Mouse (Mus musculus) forebrain, embryonic 14.5 days (tissue): ENCODE measurements at regions not wholly inside any gene's neighbourhood (a gene's known extent, or its start where the extent isn't known, plus 50 kb on each side); places are given as distances from the start of the nearest gene placed in this dataset.
A peak's percentile ranks its signal among the peaks of the same experiment; 100 is the strongest.
"Not testable (repeated sequence)": the region's sequence is repeated elsewhere in the genome, so short reads cannot be mapped to it uniquely, and the experiment has no call there.

Experiments
- ATAC-seq: fragments of 200-750 bp; cut with Nextera tagmentation; 2 replicates; pipeline ENCODE4 v1.8.0; 2017; ENCODE audit warnings: mild to moderate bottlenecking, moderate library complexity
- DNase-seq: peaks from one replicate; pipeline ENCODE4 v3.0.0-alpha.2; 2015; ENCODE audit warnings: low spot score
- H3K27ac ChIP-seq: fragments of 300-500 bp; sonication (generic); 2 replicates; pipeline ENCODE4 v1.5.1; 2014; ENCODE audit warnings: low read depth, mild to moderate bottlenecking, control low read depth, low read length, moderate library complexity
- H3K27me3 ChIP-seq: fragments of 300-500 bp; sonication (generic); replicated peaks from 2 replicates; pipeline ENCODE4 v1.6.1; 2014; ENCODE audit warnings: low read length, control low read depth, mixed read lengths; ENCODE audit not compliant: control insufficient read depth, insufficient read depth
- H3K36me3 ChIP-seq: fragments of 300-500 bp; sonication (generic); 2 replicates; pipeline ENCODE4 v1.6.1; 2014; ENCODE audit warnings: low read length, control low read depth; ENCODE audit not compliant: control insufficient read depth, insufficient read depth
- H3K4me1 ChIP-seq: fragments of 300-500 bp; sonication (generic); 2 replicates; pipeline ENCODE4 v1.6.1; 2014; ENCODE audit warnings: antibody characterized with exemption, low read length, control low read depth; ENCODE audit not compliant: control insufficient read depth, insufficient read depth
- H3K4me2 ChIP-seq: fragments of 300-500 bp; sonication (generic); 2 replicates; pipeline ENCODE4 v1.6.1; 2014; ENCODE audit warnings: mild to moderate bottlenecking, control low read depth, low read length
- H3K4me3 ChIP-seq: fragments of 300-500 bp; sonication (generic); 2 replicates; pipeline ENCODE4 v1.5.1; 2014; ENCODE audit warnings: low read depth, low read length, control low read depth
- H3K9ac ChIP-seq: fragments of 300-500 bp; sonication (generic); 2 replicates; pipeline ENCODE4 v1.6.1; 2014; ENCODE audit warnings: mild to moderate bottlenecking, low read length, control low read depth, moderate library complexity
- H3K9me3 ChIP-seq: fragments of 300-500 bp; sonication (generic); replicated peaks from 2 replicates; pipeline ENCODE4 v1.6.1; 2016; ENCODE audit warnings: low read length, control low read depth, mixed read lengths; ENCODE audit not compliant: control insufficient read depth
- WGBS: fragments of 180-500 bp; shearing (Covaris S2); extraction: QIAGEN DNeasy Blood & Tissue Kit; methylation state at CpG from one replicate; pipeline ENCODE4 v1.1.7; 2014; 5-methylcytosine and 5-hydroxymethylcytosine counted together

DNA sequence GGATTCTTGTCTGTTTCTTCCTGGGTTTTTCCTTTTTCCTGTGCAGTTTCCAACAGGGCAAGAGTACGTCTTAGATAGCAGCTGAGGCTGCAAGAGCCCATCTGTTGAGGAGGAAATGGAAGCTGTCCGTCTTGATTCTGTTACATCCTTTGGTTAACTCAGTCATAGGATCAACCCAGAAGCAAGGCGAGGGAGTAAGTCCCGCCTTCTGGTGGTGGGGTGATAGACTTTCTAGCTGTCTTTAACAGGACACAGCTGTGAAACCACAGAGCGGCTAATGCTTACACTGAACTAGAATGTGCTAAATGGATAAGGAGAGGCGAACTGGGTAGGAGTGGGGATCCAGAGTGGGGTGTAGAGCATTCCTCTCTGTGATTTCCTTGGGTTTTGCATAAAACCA lies 79.9 kb upstream of the 1110032F04Rik start:
- Histone ChIP-seq H3K27me3 (no peaks in the 10 kb centered on the region), H3K36me3 (no peaks in the 10 kb centered on the region), H3K27ac (no peak overlapping the region), H3K9ac (no peak overlapping the region), H3K4me1 (peaks cover 4% of the 10 kb centered on the region; the same call in 1 of the 2 replicates), H3K9me3 (no peaks in the 10 kb centered on the region), H3K4me2 (no peak overlapping the region), H3K4me3 (no peak overlapping the region)
- no peak for ATAC-seq
- DNase-seq = no peak
- 95% methylated on average over 6 of the region's 6 CpGs for WGBS

DNA sequence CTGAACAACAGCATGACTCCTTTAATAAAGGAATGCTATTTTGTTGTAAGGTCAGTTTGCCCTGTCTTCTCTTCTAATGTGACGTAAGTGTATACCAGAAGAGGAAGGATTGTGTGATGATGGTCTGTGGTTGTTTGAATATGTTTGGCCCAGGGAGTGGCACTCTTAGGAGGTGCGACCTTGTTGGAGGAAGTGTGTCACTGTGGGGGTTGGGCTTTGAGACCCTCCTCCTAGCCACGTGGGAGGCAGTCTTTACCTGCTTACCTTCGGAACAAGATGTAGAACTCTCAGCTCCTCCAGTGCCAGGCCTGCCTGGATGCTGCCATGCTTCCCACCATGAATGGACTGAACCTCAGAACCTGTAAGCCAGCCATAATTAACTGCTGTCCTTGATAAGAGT lies 78.9 kb upstream of the 1110032F04Rik start:
- DNase-seq = no peak
- 89% methylated on average over 4 of the region's 4 CpGs for WGBS

DNA sequence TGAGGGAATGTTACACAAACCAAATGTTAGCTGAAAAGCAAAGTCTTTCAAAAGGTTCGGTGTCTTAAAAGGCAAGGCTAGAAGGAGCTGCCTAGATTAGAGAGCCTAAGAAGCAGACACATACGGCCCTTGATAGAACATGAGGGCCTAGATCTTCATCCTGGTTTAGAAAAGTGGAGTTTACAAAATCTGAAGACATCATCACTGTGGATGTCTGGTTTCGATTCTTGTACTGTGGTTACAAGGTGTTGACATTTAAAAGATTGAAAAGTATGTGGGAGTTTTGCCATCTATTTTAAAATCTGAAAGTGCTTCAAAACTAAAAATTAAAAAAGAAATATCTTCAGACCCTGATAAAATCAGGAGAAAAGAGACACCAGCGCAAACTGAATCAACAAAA lies 76.5 kb upstream of the 1110032F04Rik start:
- no peak for ATAC-seq

More for the DNA sequence above, 78.9 kb upstream of the 1110032F04Rik start:
- H3K9me3 ChIP-seq = no peaks in the 10 kb centered on the region
- no peak overlapping the region for H3K4me2 ChIP-seq
- no peak overlapping the region for H3K27ac ChIP-seq
- no peak overlapping the region for H3K4me3 ChIP-seq
- H3K4me1 ChIP-seq = peaks cover 6% of the 10 kb centered on the region; the same call in 1 of the 2 replicates
- no peak overlapping the region for H3K9ac ChIP-seq
- no peaks in the 10 kb centered on the region for H3K36me3 ChIP-seq
- no peak for ATAC-seq
- no peaks in the 10 kb centered on the region for H3K27me3 ChIP-seq

DNA sequence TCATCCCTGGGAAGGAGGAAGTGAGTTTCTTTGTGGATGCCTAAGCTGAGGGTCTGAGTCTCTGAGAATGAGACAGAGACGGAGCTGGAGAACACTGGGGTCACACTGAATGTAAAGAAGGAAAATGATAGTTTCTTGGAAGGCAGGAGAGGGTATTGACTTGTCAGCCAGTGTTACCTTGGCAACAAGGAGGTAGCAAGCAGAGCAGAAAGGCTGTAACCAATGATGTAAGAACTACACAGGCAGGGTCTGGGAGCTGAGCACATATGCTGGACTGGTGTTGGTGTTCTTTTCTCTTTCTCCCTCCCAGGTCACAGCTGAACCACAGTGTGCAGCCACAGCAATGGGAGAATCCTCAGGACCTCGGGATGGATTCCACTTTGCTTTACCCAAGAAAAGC lies 75.5 kb upstream of the 1110032F04Rik start:
- WGBS = 32% methylated on average over 2 of the region's 2 CpGs
- peak; percentile 88 for ATAC-seq
- Histone ChIP-seq H3K4me1 (peaks cover 6% of the 10 kb centered on the region; the same call in 1 of the 2 replicates), H3K4me2 (no peak overlapping the region), H3K4me3 (no peak overlapping the region), H3K9me3 (no peaks in the 10 kb centered on the region), H3K27ac (peak overlapping the region; percentile 3; the same call in 1 of the 2 replicates), H3K9ac (no peak overlapping the region), H3K27me3 (no peaks in the 10 kb centered on the region), H3K36me3 (no peaks in the 10 kb centered on the region)
- DNase-seq = peak; percentile 69

More for the DNA sequence above, 76.5 kb upstream of the 1110032F04Rik start:
- H3K27me3 ChIP-seq = no peaks in the 10 kb centered on the region
- H3K36me3 ChIP-seq = no peaks in the 10 kb centered on the region
- 94% methylated on average over 4 of the region's 4 CpGs for WGBS
- H3K4me2 ChIP-seq = no peak overlapping the region
- H3K27ac ChIP-seq = no peak overlapping the region
- peaks cover 6% of the 10 kb centered on the region; the same call in 1 of the 2 replicates for H3K4me1 ChIP-seq
- DNase-seq = no peak
- no peaks in the 10 kb centered on the region for H3K9me3 ChIP-seq
- H3K9ac ChIP-seq = no peak overlapping the region
- H3K4me3 ChIP-seq = no peak overlapping the region

DNA sequence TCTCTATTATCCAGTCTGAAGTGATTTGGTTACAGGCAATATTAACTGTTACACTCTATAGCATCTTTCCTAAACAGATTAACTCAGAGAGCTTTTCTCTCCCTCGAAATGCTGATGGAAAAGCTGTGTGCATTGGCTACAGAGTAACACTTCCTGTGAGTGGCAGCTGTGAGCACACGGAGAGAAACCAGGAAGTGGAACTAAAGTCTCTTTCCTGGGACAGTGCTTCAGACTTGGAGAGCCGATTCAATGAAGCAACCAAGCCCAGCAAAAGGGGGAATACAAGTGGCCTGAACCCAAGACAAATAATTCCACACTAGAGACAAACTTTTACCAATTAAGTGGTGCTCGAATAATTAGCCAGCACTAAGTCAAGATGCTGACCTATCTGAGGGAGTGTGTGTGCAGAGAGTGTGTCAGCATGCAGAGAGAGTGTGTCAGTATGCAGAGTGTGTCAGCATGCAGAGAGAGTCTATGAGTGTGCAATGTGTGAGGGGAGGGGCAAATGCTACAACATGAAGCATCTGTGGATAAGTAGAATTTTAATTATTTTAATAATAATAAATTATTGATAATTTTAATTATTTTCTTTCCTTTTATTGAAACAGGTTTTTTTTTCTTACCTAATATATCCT lies 74.9 kb upstream of the 1110032F04Rik start:
- Histone ChIP-seq H3K36me3 (no peaks in the 10 kb centered on the region), H3K4me2 (no peak overlapping the region), H3K27me3 (no peaks in the 10 kb centered on the region), H3K4me3 (no peak overlapping the region), H3K9me3 (no peaks in the 10 kb centered on the region), H3K27ac (peak overlapping the region; percentile 3; the same call in 1 of the 2 replicates), H3K4me1 (peaks cover 6% of the 10 kb centered on the region; the same call in 1 of the 2 replicates), H3K9ac (no peak overlapping the region)
- ATAC-seq = peak; percentile 37; the same call in 1 of the 2 replicates
- 48% methylated on average over 4 of the region's 4 CpGs for WGBS
- peak; percentile 19 for DNase-seq

DNA sequence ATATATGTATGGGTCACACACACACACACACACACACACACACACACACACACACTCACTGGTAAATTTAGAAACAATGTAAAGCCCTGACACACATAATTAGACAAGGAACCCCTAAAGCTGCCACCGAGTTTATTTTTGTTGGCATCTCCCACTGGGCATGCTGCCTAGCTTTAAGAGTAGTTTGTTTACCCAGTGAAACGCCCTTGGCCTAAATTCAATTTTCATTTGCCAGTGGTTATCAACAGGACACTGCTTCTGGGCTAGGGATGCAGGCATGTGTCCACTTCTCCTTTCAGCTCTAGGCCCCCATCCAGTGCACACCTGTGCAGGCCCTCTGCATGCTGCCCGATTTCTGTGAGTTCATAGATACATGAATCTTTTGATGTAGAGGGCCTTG lies 73.7 kb upstream of the 1110032F04Rik start:
- Histone ChIP-seq H3K9me3 (no peaks in the 10 kb centered on the region), H3K4me3 (no peak overlapping the region), H3K4me1 (peaks cover 6% of the 10 kb centered on the region; the same call in 1 of the 2 replicates), H3K9ac (no peak overlapping the region), H3K36me3 (no peaks in the 10 kb centered on the region), H3K4me2 (no peak overlapping the region), H3K27ac (no peak overlapping the region), H3K27me3 (no peaks in the 10 kb centered on the region)
- 51% methylated on average over 3 of the region's 3 CpGs for WGBS
- peak; percentile 26; the same call in 1 of the 2 replicates for ATAC-seq
- DNase-seq = peak; percentile 65

DNA sequence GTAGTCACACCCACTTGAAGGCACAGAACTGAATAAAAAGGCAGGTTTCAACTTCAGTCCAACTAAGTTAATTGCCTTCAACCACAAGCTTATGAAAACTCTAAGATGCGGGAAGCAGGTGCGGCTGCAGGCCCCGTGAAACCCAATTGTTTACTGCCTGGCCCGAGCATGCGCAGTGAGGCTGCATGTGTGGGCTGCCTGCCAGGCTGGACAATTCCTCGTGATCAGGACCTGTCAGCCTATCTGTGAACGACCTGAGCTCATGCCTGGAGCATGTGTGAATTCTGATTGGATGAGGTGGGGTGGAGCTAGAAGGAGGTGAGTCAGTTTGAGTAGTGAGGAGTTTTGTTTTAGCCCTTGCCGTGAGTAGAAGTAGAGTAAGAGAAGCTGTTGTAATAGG lies 71.0 kb upstream of the 1110032F04Rik start:
- not testable (repeated sequence) for H3K4me3 ChIP-seq, H3K27ac ChIP-seq, ATAC-seq, DNase-seq, H3K27me3 ChIP-seq, H3K4me2 ChIP-seq, H3K9me3 ChIP-seq, H3K36me3 ChIP-seq, H3K9ac ChIP-seq, H3K4me1 ChIP-seq
- WGBS = 71% methylated on average over 8 of the region's 8 CpGs

DNA sequence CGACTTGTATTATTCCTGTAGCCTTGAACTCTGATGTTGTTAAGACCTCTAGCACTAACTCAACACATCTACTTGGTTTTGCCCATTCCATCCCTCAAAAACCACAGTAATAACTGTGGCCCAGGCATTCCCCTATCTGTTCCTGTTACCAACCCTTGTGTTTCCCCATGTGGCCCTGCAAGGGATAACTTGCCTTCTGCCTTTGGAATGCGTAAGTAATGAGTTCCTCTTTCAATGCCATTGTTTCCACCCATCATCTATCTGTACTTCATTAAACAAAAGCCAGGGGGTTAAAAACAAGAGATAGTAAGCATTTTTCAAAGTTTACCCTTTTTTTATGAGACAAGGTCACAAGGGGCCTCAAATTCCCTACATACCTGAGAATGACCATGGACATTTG lies 60.5 kb upstream of the 1110032F04Rik start:
- Histone ChIP-seq H3K9me3 (no peaks in the 10 kb centered on the region), H3K27me3 (no peaks in the 10 kb centered on the region), H3K4me2 (no peak overlapping the region), H3K4me1 (no peaks in the 10 kb centered on the region), H3K9ac (no peak overlapping the region), H3K4me3 (no peak overlapping the region), H3K36me3 (no peaks in the 10 kb centered on the region), H3K27ac (no peak overlapping the region)
- DNase-seq (no peak), ATAC-seq (no peak)
- 87% methylated on average over 2 of the region's 2 CpGs for WGBS

DNA sequence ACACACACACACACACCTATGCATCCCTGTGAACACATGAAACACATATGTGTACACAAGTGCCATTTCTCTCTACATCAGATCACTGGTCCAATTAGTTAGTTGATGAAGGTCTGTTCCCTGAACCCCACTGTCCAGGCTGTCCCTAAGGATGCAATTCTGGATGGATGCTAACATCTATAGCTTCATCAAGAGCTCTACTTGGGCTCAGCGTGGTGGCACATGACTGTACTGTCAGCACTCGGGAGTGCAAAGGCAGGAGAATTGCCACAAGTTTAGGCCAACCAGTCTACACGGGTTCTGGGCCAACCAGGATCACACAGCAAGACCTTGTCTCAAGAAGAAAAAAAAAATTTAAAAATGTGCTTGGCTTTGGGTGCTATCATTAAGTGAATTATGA lies 55.9 kb upstream of the 1110032F04Rik start:
- ATAC-seq = no peak

More for the DNA sequence above, 55.9 kb upstream of the 1110032F04Rik start:
- Histone ChIP-seq H3K27me3 (no peaks in the 10 kb centered on the region), H3K27ac (no peak overlapping the region), H3K4me1 (no peaks in the 10 kb centered on the region), H3K4me2 (no peak overlapping the region), H3K36me3 (no peaks in the 10 kb centered on the region), H3K9me3 (no peaks in the 10 kb centered on the region), H3K9ac (no peak overlapping the region), H3K4me3 (no peak overlapping the region)
- WGBS = 80% methylated on average over 3 of the region's 3 CpGs
- DNase-seq = no peak
